Mouse (Mus musculus) heart, embryonic 12.5 days (tissue): Measurements from ENCODE around the gene Il12rb1. TPM values are rescaled to one million over a fixed set of nuclear protein-coding genes. Genes with fewer than 3 reads are reported as not detected.

Source experiments
- ATAC-seq: fragments of 200-750 bp; cut with Nextera tagmentation; 2 replicates; pipeline ENCODE4 v1.8.0; 2017; ENCODE audit warnings: moderate TSS enrichment, moderate library complexity; ENCODE audit not compliant: insufficient number of reproducible peaks, low FRiP score
- H3K27ac ChIP-seq: fragments of 300-500 bp; sonication (generic); 2 replicates; pipeline ENCODE4 v1.5.1; 2016; ENCODE audit warnings: mild to moderate bottlenecking, moderate library complexity; ENCODE audit not compliant: poor library complexity, severe bottlenecking
- H3K27me3 ChIP-seq: fragments of 300-500 bp; sonication (generic); replicated peaks from 2 replicates; pipeline ENCODE4 v1.6.1; 2016; ENCODE audit warnings: mild to moderate bottlenecking, moderate library complexity
- H3K36me3 ChIP-seq: fragments of 300-500 bp; sonication (generic); 2 replicates; pipeline ENCODE4 v1.6.1; 2016; ENCODE audit warnings: mild to moderate bottlenecking, moderate library complexity
- H3K4me1 ChIP-seq: fragments of 300-500 bp; sonication (generic); replicated peaks from 2 replicates; pipeline ENCODE4 v1.6.1; 2016; ENCODE audit warnings: mild to moderate bottlenecking
- H3K4me2 ChIP-seq: fragments of 300-500 bp; sonication (generic); 2 replicates; pipeline ENCODE4 v1.6.1; 2016; ENCODE audit warnings: mild to moderate bottlenecking, moderate library complexity
- H3K4me3 ChIP-seq: fragments of 300-500 bp; sonication (generic); 2 replicates; pipeline ENCODE4 v1.5.1; 2016; ENCODE audit warnings: mild to moderate bottlenecking
- H3K9ac ChIP-seq: fragments of 300-500 bp; sonication (generic); 2 replicates; pipeline ENCODE4 v1.6.1; 2016; ENCODE audit warnings: mild to moderate bottlenecking, moderate library complexity
- H3K9me3 ChIP-seq: fragments of 300-500 bp; sonication (generic); replicated peaks from 2 replicates; pipeline ENCODE4 v1.6.1; 2016; ENCODE audit warnings: mild to moderate bottlenecking, moderate library complexity
- WGBS: fragments of 180-500 bp; shearing (Covaris S2); methylation state at CpG from one replicate; pipeline ENCODE4 v1.1.7; 2016; 5-methylcytosine and 5-hydroxymethylcytosine counted together
- polyA plus RNA-seq: library from polyadenylated mRNA; unstranded; fragments of >200 nt; fragmentation: Nextera tagmentation; extraction: Ambion mirVana; gene quantifications from 2 replicates; pipeline ENCODE4 v1.2.1, GENCODE M21; 2016

Il12rb1 gene
- polyA plus RNA-seq, 1 experiment from 2014 or later: not detected

GRCm38 (mm10) chr8:70853863-70854262, 45.6 kb downstream of the Il12rb1 start:
- Histone ChIP-seq H3K9ac (no peak overlapping the region), H3K27ac (no peak overlapping the region), H3K36me3 (no peaks in the 10 kb centered on the region), H3K27me3 (peaks cover 44% of the 10 kb centered on the region), H3K9me3 (no peaks in the 10 kb centered on the region), H3K4me2 (no peak overlapping the region), H3K4me3 (no peak overlapping the region), H3K4me1 (peaks cover 20% of the 10 kb centered on the region)
- WGBS: 66% methylated on average over 2 of the region's 2 CpGs
- ATAC-seq: no peak

GRCm38 (mm10) chr8:70856028-70856427, 47.8 kb downstream of the Il12rb1 start:
- no peak for ATAC-seq
- Histone ChIP-seq H3K27ac (no peak overlapping the region), H3K9ac (no peak overlapping the region), H3K4me3 (no peak overlapping the region), H3K9me3 (no peaks in the 10 kb centered on the region), H3K4me2 (peak overlapping the region; percentile 97; the same call in 1 of the 2 replicates), H3K4me1 (peaks cover 20% of the 10 kb centered on the region), H3K36me3 (no peaks in the 10 kb centered on the region), H3K27me3 (peaks cover 39% of the 10 kb centered on the region)
- 59% methylated on average over 5 of the region's 5 CpGs for WGBS

GRCm38 (mm10) chr8:70856541-70857197, 48.4 kb downstream of the Il12rb1 start:
- peaks cover 20% of the 10 kb centered on the region for H3K4me1 ChIP-seq
- 8% methylated on average over 33 of the region's 33 CpGs for WGBS
- no peaks in the 10 kb centered on the region for H3K36me3 ChIP-seq
- peak overlapping the region; percentile 74 for H3K9ac ChIP-seq
- H3K27me3 ChIP-seq: peaks cover 45% of the 10 kb centered on the region
- ATAC-seq: peak; percentile 80
- H3K27ac ChIP-seq: no peak overlapping the region
- H3K4me3 ChIP-seq: peak overlapping the region; percentile 58
- no peaks in the 10 kb centered on the region for H3K9me3 ChIP-seq
- peak overlapping the region; percentile 97 for H3K4me2 ChIP-seq

GRCm38 (mm10) chr8:70857516-70857915, 49.3 kb downstream of the Il12rb1 start:
- Histone ChIP-seq H3K9me3 (no peaks in the 10 kb centered on the region), H3K27me3 (peaks cover 54% of the 10 kb centered on the region), H3K27ac (no peak overlapping the region), H3K36me3 (no peaks in the 10 kb centered on the region), H3K9ac (no peak overlapping the region), H3K4me2 (no peak overlapping the region), H3K4me3 (no peak overlapping the region), H3K4me1 (peaks cover 17% of the 10 kb centered on the region)
- WGBS: 16% methylated on average over 4 of the region's 4 CpGs
- ATAC-seq: no peak

GRCm38 (mm10) chr8:70862824-70863641, 54.8 kb downstream of the Il12rb1 start, which contains the start of gene Kcnn1:
Kcnn1 (minus strand) TSS chr8:70863258.
- WGBS: under 1% methylated on average over 55 of the region's 55 CpGs
- peaks cover 3% of the 10 kb centered on the region for H3K36me3 ChIP-seq
- no peak for ATAC-seq
- H3K9me3 ChIP-seq: no peaks in the 10 kb centered on the region
- H3K9ac ChIP-seq: peak within 1 kb of the TSS; percentile 69
- H3K27me3 ChIP-seq: peaks cover 35% of the 10 kb centered on the region
- no peak within 1 kb of the TSS for H3K27ac ChIP-seq
- peak within 1 kb of the TSS; percentile 90 for H3K4me2 ChIP-seq
- H3K4me3 ChIP-seq: peak within 1 kb of the TSS; percentile 59
- peaks cover 38% of the 10 kb centered on the region for H3K4me1 ChIP-seq

GRCm38 (mm10) chr8:70863956-70864711, 55.9 kb downstream of the Il12rb1 start:
- peak overlapping the region; percentile 90 for H3K4me2 ChIP-seq
- peaks cover 8% of the 10 kb centered on the region for H3K36me3 ChIP-seq
- peak overlapping the region; percentile 69 for H3K9ac ChIP-seq
- no peak overlapping the region for H3K27ac ChIP-seq
- ATAC-seq: no peak
- no peaks in the 10 kb centered on the region for H3K9me3 ChIP-seq
- peaks cover 35% of the 10 kb centered on the region for H3K27me3 ChIP-seq
- H3K4me1 ChIP-seq: peaks cover 49% of the 10 kb centered on the region
- peak overlapping the region; percentile 59 for H3K4me3 ChIP-seq
- WGBS: 1% methylated on average over 45 of the region's 46 CpGs

- H3K27me3 ChIP-seq: peaks cover 35% of the 10 kb centered on the region
- 2% methylated on average over 24 of the region's 24 CpGs for WGBS
Measured at GRCm38 (mm10) chr8:70864712-70865221, 56.5 kb downstream of the Il12rb1 start.

GRCm38 (mm10) chr8:70865350-70866000, 57.2 kb downstream of the Il12rb1 start:
- Histone ChIP-seq H3K4me3 (peak overlapping the region; percentile 59), H3K4me1 (peaks cover 57% of the 10 kb centered on the region), H3K36me3 (peaks cover 8% of the 10 kb centered on the region), H3K4me2 (peak overlapping the region; percentile 90), H3K27me3 (peaks cover 29% of the 10 kb centered on the region), H3K9ac (peak overlapping the region; percentile 69), H3K9me3 (no peaks in the 10 kb centered on the region), H3K27ac (peak overlapping the region; percentile 71)
- under 1% methylated on average over 46 of the region's 46 CpGs for WGBS
- ATAC-seq: peak; percentile 91

More at GRCm38 (mm10) chr8:70864712-70865221, 56.5 kb downstream of the Il12rb1 start:
- ATAC-seq: no peak
- Histone ChIP-seq H3K4me2 (peak overlapping the region; percentile 90), H3K4me3 (peak overlapping the region; percentile 59), H3K9ac (peak overlapping the region; percentile 69), H3K36me3 (peaks cover 8% of the 10 kb centered on the region), H3K9me3 (no peaks in the 10 kb centered on the region), H3K27ac (peak overlapping the region; percentile 71; the same call in 1 of the 2 replicates), H3K4me1 (peaks cover 55% of the 10 kb centered on the region)

GRCm38 (mm10) chr8:70866001-70866520, 57.8 kb downstream of the Il12rb1 start:
- ATAC-seq: 0 out of 2 replicates have a peak, but pooled peaks have one; percentile 1
- peaks cover 63% of the 10 kb centered on the region for H3K4me1 ChIP-seq
- H3K4me2 ChIP-seq: peak overlapping the region; percentile 90
- peaks cover 26% of the 10 kb centered on the region for H3K27me3 ChIP-seq
- H3K9me3 ChIP-seq: no peaks in the 10 kb centered on the region
- peak overlapping the region; percentile 69 for H3K27ac ChIP-seq
- peak overlapping the region; percentile 53 for H3K9ac ChIP-seq
- peak overlapping the region; percentile 59 for H3K4me3 ChIP-seq
- WGBS: 7% methylated on average over 12 of the region's 12 CpGs
- H3K36me3 ChIP-seq: peaks cover 8% of the 10 kb centered on the region

GRCm38 (mm10) chr8:70866566-70866965, 58.3 kb downstream of the Il12rb1 start:
- Histone ChIP-seq H3K4me1 (peaks cover 68% of the 10 kb centered on the region), H3K36me3 (peaks cover 8% of the 10 kb centered on the region), H3K4me3 (no peak overlapping the region), H3K27me3 (peaks cover 21% of the 10 kb centered on the region), H3K9ac (0 out of 2 replicates have a peak overlapping the region, but pooled peaks have one; percentile 53), H3K27ac (no peak overlapping the region), H3K4me2 (no peak overlapping the region; the same call in 1 of the 2 replicates), H3K9me3 (no peaks in the 10 kb centered on the region)
- 84% methylated on average over 7 of the region's 7 CpGs for WGBS
- no peak for ATAC-seq
